Mouse (Mus musculus): ENCODE measurements around the gene Prl7a1. TPM values are rescaled to one million over a fixed set of nuclear protein-coding genes. Genes with fewer than 3 reads are reported as not detected.

The Prl7a1 gene
- polyA plus RNA-seq (2017; shearing (Covaris generic)), result not detected

DNA sequence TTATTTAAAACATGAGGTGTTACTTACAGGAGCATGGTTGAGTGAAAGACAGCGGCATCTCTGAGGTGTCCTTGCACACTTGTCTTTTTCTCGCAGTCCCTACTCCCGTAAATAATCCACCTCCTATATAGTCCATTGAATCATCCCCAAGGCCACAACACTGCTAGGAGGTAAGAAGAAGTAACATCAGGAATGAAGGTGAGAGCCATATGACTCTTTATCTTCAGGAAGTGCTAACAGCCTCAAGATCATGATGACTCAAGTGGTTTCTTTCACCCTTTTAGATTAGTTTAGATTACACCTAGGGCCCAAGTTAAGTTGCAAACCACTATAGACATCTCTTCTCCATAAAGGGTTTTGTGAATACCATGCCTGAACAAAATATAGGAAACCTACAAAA is at the start of gene Prl7a1:
Gene Prl7a1 (minus strand): TSS at position 101 of the 400 bp plus-strand sequence.

DNA sequence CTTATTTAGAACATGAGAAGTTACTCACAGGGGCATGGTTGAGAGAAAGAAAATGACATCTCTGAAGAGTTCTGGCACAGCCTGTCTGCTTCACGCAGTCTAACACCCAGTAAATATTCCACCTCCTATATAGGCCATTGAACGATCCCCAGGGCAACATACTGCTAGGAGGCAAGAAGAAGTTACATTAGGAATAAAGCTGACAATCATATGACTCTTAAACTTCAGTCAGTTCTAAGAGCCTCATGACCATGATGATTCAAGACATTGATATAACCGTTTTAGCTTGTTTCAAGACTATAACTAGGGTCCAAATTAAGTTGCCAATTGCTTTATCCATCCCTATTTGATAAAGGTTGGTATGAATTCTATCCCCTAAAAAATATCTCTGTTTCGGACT is 25.6 kb upstream of the Prl7a1 start, which contains the start of gene Prl7a2:
Gene Prl7a2 (minus strand): TSS at position 101 of the 400 bp plus-strand sequence.

DNA sequence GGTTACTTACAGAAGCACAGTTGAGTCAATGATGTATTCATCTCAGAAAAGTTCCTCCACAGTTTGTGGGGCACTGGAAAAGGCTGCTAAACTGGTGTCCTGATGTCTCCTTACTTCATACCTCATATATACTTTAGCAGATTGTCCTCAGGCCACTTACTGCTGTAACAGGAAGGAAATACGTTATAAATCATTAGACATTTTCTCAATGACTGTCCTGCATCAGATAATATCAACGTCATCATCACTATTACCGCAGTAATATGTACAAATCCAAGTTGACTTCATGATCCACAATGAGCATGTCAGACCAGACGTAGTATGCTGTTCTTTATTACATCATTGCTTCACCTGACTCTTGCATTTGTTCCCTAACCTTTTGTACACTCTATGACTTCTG is 31.8 kb downstream of the Prl7a1 start, which contains the start of gene Prl7b1:
Gene Prl7b1 (minus strand): TSS at position 101 of the 400 bp plus-strand sequence.

Other genes with a start within 250 kb of the Prl7a1 start
- gene Prl8a6, start 203.8 kb downstream of the Prl7a1 start, polyA plus RNA-seq (2017; shearing (Covaris generic)), result not detected
- not detected for gene Prl8a8, start 129.3 kb downstream of the Prl7a1 start, polyA plus RNA-seq (2017; shearing (Covaris generic))
- not detected for gene Prl8a9, start 77.9 kb downstream of the Prl7a1 start, polyA plus RNA-seq (2017; shearing (Covaris generic))
- not detected for gene Prl8a1, start 60.3 kb downstream of the Prl7a1 start, polyA plus RNA-seq (2017; shearing (Covaris generic))
- gene Prl7b1, start 31.9 kb downstream of the Prl7a1 start, polyA plus RNA-seq (2017; shearing (Covaris generic)), result not detected
- gene Prl7a2, start 25.5 kb upstream of the Prl7a1 start, polyA plus RNA-seq (2017; shearing (Covaris generic)), result 0.14 TPM
- gene Prl7d1, start 74.2 kb upstream of the Prl7a1 start, polyA plus RNA-seq (2017; shearing (Covaris generic)), result not detected
- not detected for gene Prl7c1, start 138.3 kb upstream of the Prl7a1 start, polyA plus RNA-seq (2017; shearing (Covaris generic))
- gene Prl2a1, start 159.2 kb upstream of the Prl7a1 start, polyA plus RNA-seq (2017; shearing (Covaris generic)), result not detected
- 0.22 TPM for gene Prl2c1, start 206.8 kb upstream of the Prl7a1 start, polyA plus RNA-seq (2017; shearing (Covaris generic))